Mouse (Mus musculus): ENCODE measurements around the gene Adam15.

DNA sequence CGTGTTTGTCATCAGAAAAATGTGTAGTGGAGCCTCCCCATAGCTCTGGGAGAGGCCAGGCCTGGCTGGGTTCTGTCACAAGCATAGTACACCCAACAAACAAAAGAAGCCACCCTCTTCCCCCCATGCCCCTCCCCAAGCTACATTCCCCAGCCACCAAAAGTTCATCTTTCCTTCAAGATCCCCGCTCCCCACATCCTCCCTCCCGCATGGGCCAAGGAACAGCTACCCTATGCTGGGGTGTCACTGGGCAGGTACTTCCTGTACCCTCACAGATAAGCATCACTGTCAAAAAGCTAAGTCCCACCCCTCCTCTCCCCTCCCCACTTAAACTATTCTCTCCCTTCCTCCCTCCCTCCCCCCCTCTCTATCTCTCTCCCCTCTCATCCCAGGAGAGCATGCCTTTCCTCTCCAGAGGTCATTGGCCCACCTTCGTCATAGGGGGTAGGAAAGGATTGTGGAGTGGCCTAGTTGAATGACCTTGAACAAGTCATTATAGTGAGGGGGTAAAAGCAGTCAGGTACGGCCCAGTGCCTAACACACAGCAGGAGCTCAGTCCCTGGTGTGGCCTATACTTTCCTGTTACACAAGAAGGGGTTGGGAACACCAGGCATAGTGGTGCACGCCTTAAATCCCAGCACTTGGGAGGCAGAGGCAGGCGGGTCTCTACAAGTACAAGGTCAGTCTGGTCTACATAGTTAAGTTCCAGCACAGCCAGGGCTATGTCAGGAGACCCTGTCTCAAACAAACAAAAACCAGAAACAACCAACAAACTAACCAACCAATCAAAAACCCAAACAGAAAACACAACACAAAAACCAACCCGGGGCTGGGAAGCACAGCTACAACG lies 32.5 kb upstream of the Adam15 start:
- TF ChIP-seq CTCF (IDR thresholded peaks at IDR 0.05; ENCODE audit: borderline replicate concordance, control insufficient read depth, extremely low read depth, insufficient read depth, low read length, poor library complexity) (no peak), POLR2A (IDR thresholded peaks at IDR 0.05; ENCODE audit: control insufficient read depth, extremely low read depth, insufficient read depth, low read length, poor library complexity) (no peak)

Data from thymus, adult 2 months (tissue).